11 mouse cellular contexts compared by ENCODE assay signal in genomic region chr7:141268466-141269272, GRCm38 (mm10). TPM values are rescaled to one million over a fixed set of nuclear protein-coding genes. Genes with fewer than 3 reads are reported as not detected.
DNase-seq lines count a peak whose midpoint lies in the region; ATAC-seq and TF ChIP-seq lines count a peak whose summit lies in the region.
"Had no signal": no experiment of that assay in that cellular context is flagged by ENCODE, and none has a peak within 500 bp of the region (broad histone marks: within the 10 kb centered on the region; RNA-seq: fewer than 3 reads in every experiment).

No protein-coding gene starts in this region.

- WGBS in forebrain, postnatal 0 days, result 83% methylated on average over 24 of the region's 24 CpGs

- no peak for ATAC-seq in erythroblast, adult 5-6 weeks (replicated peaks; ENCODE audit: low FRiP score, poor library complexity, severe bottlenecking)
- no peak for ATAC-seq in forebrain, postnatal 0 days

- H3K36me3 ChIP-seq in erythroblast, embryonic 14.5 days (ENCODE audit: control insufficient read depth), result peaks cover 12% of the 10 kb centered on the region
- peaks cover 7% of the 10 kb centered on the region; the same call in 1 of the 2 replicates for H3K36me3 ChIP-seq in forebrain, postnatal 0 days (ENCODE audit: insufficient read depth)

- H3K4me1 ChIP-seq in erythroblast, embryonic 14.5 days (ENCODE audit: control insufficient read depth), result peaks cover 40% of the 10 kb centered on the region
- H3K4me1 ChIP-seq in forebrain, postnatal 0 days (ENCODE audit: insufficient read depth), result no peaks in the 10 kb centered on the region

- no peak for TF ChIP-seq CTCF in forebrain, postnatal 0 days (IDR thresholded peaks at IDR 0.05; ENCODE audit: low read depth)

- peak; percentile 26 for DNase-seq in T-cell, adult 2 months (ENCODE audit: low spot score)
- DNase-seq in induced T-regulatory cell, adult 2 months (ENCODE audit: low read depth), result peak; percentile 67
- peak; percentile 62 for DNase-seq in lung, postnatal 25 days (ENCODE audit: low spot score)
- no peak for DNase-seq in yolk sac, embryonic 10.5 days (ENCODE audit: low spot score)
- no peak for DNase-seq in ovary, postnatal 14 days (ENCODE audit: low spot score)
- no peak for DNase-seq in forebrain, postnatal 0 days
- DNase-seq: cerebellum, adult 9-10 months had no signal

- no peak overlapping the region for H3K4me2 ChIP-seq in forebrain, postnatal 0 days (ENCODE audit: low read depth)
- H3K4me2 ChIP-seq: forebrain, embryonic 12.5 days; limb, embryonic 13.5 days had no signal

- H3K9ac ChIP-seq in forebrain, postnatal 0 days, result no peak overlapping the region
- H3K9ac ChIP-seq: forebrain, embryonic 12.5 days; limb, embryonic 13.5 days had no signal

- H3K27ac ChIP-seq in forebrain, postnatal 0 days (ENCODE audit: low read depth, low read length), result no peak overlapping the region
- H3K27ac ChIP-seq: forebrain, embryonic 12.5 days; limb, embryonic 13.5 days had no signal

- H3K9me3 ChIP-seq in erythroblast, embryonic 14.5 days (ENCODE audit: control insufficient read depth, low read length), result no peaks in the 10 kb centered on the region
- H3K9me3 ChIP-seq in forebrain, postnatal 0 days (ENCODE audit: low read length), result no peaks in the 10 kb centered on the region
- H3K9me3 ChIP-seq: forebrain, embryonic 12.5 days; limb, embryonic 13.5 days had no signal

- H3K4me3 ChIP-seq in erythroblast, embryonic 14.5 days (replicated peaks), result peak overlapping the region; percentile 28
- no peak overlapping the region for H3K4me3 ChIP-seq in forebrain, postnatal 0 days (ENCODE audit: low read depth, low read length)
- H3K4me3 ChIP-seq: forebrain, embryonic 12.5 days; limb, embryonic 13.5 days had no signal

- H3K27me3 ChIP-seq in erythroblast, embryonic 14.5 days (ENCODE audit: control insufficient read depth), result peaks cover 33% of the 10 kb centered on the region
- H3K27me3 ChIP-seq in forebrain, postnatal 0 days (ENCODE audit: insufficient read depth, low read length), result no peaks in the 10 kb centered on the region
- H3K27me3 ChIP-seq: limb, embryonic 13.5 days had no signal

RNA-seq across cellular contexts. Expression of gene Irf7, which starts 2.4 kb away (rescaled TPM):
- 2.2 and 2.9 TPM in 2 replicates for polyA plus RNA-seq in erythroblast, embryonic 14.5 days (2012)
- total RNA-seq in erythroblast, adult 5-6 weeks (2015; ENCODE audit: low replicate concordance), result 49.5 and 73.8 TPM in 2 replicates
- 78.0 and 88.9 TPM in 2 replicates for total RNA-seq in erythroblast, adult 5-6 weeks (2017; ENCODE audit: low replicate concordance)
- total RNA-seq in forebrain, postnatal 0 days (2014; rRNA removed), result 1.3 and 3.8 TPM in 2 replicates
- 3.4 and 3.7 TPM in 2 replicates for polyA plus RNA-seq in forebrain, postnatal 0 days (2015; fragmentation: Nextera tagmentation; extraction: Ambion mirVana)

RNA-seq across cellular contexts. Expression of gene Cdhr5, which starts 7.9 kb away (rescaled TPM):
- polyA plus RNA-seq in erythroblast, embryonic 14.5 days (2012), result not detected in 2 replicates
- not detected in 2 replicates for total RNA-seq in erythroblast, adult 5-6 weeks (2015; ENCODE audit: low replicate concordance)
- not detected in 2 replicates for total RNA-seq in erythroblast, adult 5-6 weeks (2017; ENCODE audit: low replicate concordance)
- total RNA-seq in forebrain, postnatal 0 days (2014; rRNA removed), result not detected in 2 replicates
- polyA plus RNA-seq in forebrain, postnatal 0 days (2015; fragmentation: Nextera tagmentation; extraction: Ambion mirVana), result not detected in 2 replicates
- polyA plus RNA-seq: forebrain, embryonic 12.5 days; limb, embryonic 13.5 days had no signal

RNA-seq across cellular contexts. Expression of gene Sct, which starts 10.3 kb away (rescaled TPM):
- not detected in 2 replicates for polyA plus RNA-seq in erythroblast, embryonic 14.5 days (2012)
- total RNA-seq in erythroblast, adult 5-6 weeks (2015; ENCODE audit: low replicate concordance), result not detected in 2 replicates
- not detected in 2 replicates for total RNA-seq in erythroblast, adult 5-6 weeks (2017; ENCODE audit: low replicate concordance)
- total RNA-seq in forebrain, postnatal 0 days (2014; rRNA removed), result not detected in 2 replicates
- polyA plus RNA-seq in forebrain, postnatal 0 days (2015; fragmentation: Nextera tagmentation; extraction: Ambion mirVana), result 2.9 and 3.9 TPM in 2 replicates

RNA-seq across cellular contexts. Expression of gene Drd4, which starts 23.1 kb away (rescaled TPM):
- polyA plus RNA-seq in erythroblast, embryonic 14.5 days (2012), result not detected in 2 replicates
- total RNA-seq in erythroblast, adult 5-6 weeks (2015; ENCODE audit: low replicate concordance), result not detected in 2 replicates
- not detected in 2 replicates for total RNA-seq in erythroblast, adult 5-6 weeks (2017; ENCODE audit: low replicate concordance)
- total RNA-seq in forebrain, postnatal 0 days (2014; rRNA removed), result 0.31 and 0.38 TPM in 2 replicates
- polyA plus RNA-seq in forebrain, postnatal 0 days (2015; fragmentation: Nextera tagmentation; extraction: Ambion mirVana), result 0.90 and 0.98 TPM in 2 replicates

RNA-seq across cellular contexts. Expression of gene Phrf1, which starts 40.1 kb away (rescaled TPM):
- polyA plus RNA-seq in erythroblast, embryonic 14.5 days (2012), result 19.7 and 20.3 TPM in 2 replicates
- 24.9 and 30.0 TPM in 2 replicates for total RNA-seq in erythroblast, adult 5-6 weeks (2015; ENCODE audit: low replicate concordance)
- total RNA-seq in erythroblast, adult 5-6 weeks (2017; ENCODE audit: low replicate concordance), result 25.5 and 32.8 TPM in 2 replicates
- 50.2 and 53.8 TPM in 2 replicates for total RNA-seq in forebrain, postnatal 0 days (2014; rRNA removed)
- 26.1 and 35.8 TPM in 2 replicates for polyA plus RNA-seq in forebrain, postnatal 0 days (2015; fragmentation: Nextera tagmentation; extraction: Ambion mirVana)

Comparison
In these comparisons a context has a peak if more than half of its experiments do, and no peak if none do; other contexts are left out.
1. DNase-seq: peak in T-cell, adult 2 months (single experiment), induced T-regulatory cell, adult 2 months (single experiment) and lung, postnatal 25 days (single experiment); none in yolk sac, embryonic 10.5 days (single experiment), ovary, postnatal 14 days (single experiment) and forebrain, postnatal 0 days (single experiment).
2. RNA of gene Irf7, which starts 2.4 kb away (total RNA-seq): 49.5 to 88.9 TPM in erythroblast, adult 5-6 weeks; 1.3 to 3.8 TPM in forebrain, postnatal 0 days; every median in the first group is over 10 times any median in the second.